Mouse (Mus musculus) T-helper 2 cell (primary cell): Measurements from ENCODE around the gene Zfp39.
"Not testable (repeated sequence)": the region's sequence is repeated elsewhere in the genome, so short reads cannot be mapped to it uniquely, and the experiment has no call there.

ENCODE experiments used
- in situ Hi-C: fragments of 300-600 bp; cut with MboI, MseI; formaldehyde crosslinking; loops from one replicate; pipeline ENCODE4 v1.15.1; 2025; ENCODE audit warnings: high pct_unique_total_duplicates

Gene Zfp39

DNA sequence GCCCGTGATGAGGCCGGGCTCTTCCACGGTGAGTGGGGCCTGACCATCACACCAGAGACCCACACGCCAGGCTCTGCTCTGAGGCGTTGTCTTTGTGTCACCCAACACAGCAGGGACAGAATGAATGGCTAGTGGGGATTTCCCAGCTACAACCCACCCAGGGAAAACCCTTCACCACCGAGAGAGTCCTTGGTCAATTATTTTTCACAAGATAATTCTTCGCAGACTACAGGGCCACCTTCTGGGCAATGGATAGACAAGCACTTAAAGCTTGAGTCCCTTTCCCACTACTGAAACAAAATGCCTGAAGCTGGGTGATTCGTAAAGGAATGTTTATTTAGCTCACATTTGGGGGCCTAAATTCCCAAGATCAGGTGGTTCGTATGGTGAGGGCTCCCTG, 18.4 kb upstream of the Zfp39 start:
- in situ Hi-C loops: no loop called here

DNA sequence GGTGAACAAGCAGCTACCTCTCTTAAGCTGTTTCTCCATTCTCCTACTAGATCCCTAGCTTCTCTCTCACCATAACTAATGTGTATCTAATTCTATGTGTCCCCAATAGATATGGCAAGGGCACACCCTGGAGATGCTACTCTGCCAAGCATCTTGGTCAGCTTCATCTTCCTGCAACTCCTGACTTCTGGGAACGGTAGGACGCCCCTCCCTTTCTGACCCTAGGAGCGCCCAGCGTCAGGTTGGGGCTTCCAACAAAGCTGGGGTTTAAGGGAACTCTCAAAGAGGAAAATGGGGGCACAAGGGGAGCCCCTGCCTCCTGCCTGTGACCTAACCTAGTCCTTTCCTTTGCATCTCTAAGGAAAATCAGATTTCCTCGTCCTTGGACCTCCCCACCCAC, 14.7 kb upstream of the Zfp39 start:
- in situ Hi-C loops: no loop called here

DNA sequence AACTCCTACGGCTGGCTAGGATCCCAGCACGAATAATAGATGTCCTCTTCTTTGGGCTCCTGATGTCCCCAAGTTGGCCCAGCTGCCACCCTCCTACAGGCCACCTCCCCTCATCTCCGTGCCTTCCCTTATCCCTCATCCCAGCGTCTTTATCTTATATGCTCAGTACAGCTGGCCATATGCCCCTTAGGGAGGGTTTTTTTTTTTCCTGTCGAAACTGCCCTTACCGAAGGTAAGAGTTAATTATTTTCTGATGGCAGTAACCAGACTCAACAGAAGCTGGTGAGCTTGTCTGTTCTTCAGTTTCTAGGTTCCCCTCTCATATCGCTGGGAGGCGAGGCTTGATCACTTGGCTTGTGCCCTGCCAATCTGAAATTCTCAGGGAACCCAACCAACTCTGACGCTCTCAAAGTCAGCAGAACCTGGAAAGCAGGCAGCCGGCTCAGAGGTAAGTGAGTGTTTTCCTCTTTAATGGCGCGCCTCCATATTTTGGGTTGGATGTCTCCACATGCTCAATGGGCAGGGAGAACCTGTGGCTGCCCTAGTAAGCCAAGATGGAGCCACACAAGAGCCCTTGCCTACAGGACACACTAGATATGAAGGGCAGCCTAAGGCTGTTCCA, 13.8 kb upstream of the Zfp39 start, which contains the start of gene Btnl10:
Btnl10 (plus strand) TSS at position 164 of the 622 bp plus-strand sequence.
- in situ Hi-C loops: no loop called here

DNA sequence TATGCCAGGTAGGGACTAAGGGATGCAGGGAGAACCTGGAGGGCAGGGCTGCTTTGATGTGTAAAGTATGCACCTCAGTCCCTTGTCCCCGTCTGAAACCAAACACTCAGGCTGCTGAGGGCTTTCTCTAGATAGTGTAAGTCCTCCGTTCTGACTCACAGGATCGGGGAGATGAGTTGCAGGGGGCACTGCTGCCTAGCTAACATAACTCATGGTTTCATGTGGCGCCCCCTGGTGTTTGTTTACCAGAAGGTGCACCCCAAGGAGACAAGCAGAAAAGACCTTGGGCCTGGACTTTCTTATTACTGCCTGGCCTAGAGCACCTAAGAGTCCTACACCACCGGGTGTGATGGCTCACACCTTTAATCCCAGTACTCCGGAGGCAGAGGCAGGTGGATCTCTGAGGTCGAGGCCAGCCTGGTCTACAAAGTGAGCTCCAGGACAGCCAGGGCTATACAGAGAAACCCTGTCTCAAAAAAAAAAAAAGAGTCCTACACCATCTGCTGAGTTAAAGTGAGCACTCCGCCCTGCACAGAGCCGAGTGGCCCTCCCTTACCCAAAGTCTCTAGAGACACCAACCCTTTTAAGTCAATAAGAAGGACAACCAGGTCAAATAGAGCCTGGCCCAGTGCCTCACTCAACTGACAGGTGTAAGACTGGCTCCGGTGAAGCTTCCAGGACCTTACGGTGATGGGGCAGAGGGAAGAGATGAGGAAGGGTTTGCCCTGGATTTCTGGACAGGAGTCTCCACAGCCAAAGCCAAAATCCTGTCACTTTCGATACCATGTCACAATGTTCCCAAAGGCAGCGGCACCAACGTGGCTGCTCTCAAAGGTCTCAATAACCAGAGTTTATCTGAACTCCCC, 13.1 kb upstream of the Zfp39 start:
- in situ Hi-C loops: no loop called here

DNA sequence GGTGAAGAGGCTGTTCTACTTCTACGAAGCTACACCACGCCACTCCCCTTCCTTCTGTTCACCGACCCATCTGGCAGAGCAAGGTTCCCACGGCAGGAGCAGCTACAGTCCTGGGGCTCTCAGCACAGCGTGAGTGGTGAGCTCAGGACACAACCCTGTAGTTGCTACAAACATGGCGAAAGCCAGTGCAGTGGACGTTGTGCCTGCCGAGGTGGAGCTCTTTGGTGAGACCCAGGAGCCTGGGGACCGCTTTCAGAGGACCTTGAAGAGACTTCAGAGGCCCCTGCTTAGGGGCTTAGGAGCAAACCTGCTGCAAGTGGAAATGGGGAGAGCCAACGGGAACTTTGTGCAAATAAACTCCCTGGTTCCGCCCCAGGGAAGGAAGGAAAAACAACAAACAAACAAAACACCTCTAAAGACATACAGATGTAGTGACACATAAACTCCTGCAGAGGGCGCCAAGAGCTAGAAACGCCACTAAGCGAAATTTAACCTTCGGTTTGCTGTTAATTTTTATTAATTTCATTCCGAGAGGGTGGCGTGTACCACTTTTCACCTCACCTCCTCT, 10.5 kb upstream of the Zfp39 start:
- in situ Hi-C loops: no loop called here

DNA sequence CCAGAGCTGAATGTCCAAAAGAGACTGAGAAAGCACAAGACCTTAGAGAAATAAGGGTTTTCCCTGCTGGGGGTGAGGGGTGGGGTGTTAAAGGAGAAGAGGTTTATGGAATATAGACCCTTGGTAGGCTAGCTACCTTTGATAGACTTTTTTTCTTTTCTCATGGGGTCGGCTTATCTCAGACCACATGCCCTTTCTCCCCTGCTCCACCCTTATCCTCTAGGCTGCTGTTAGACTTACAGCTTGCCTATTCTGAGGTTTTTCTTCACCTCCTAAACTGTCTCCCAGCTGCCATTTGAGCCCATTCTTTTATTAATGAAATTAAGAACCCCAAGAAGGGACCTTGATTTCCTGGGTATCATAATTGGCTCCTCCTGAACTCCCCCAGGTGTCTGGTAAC, 9.8 kb upstream of the Zfp39 start:
- in situ Hi-C loops: no loop called here

GRCm38 (mm10) chr11:58904838-58905237, 813 bp upstream of the Zfp39 start:
- in situ Hi-C loops: no loop called here

DNA sequence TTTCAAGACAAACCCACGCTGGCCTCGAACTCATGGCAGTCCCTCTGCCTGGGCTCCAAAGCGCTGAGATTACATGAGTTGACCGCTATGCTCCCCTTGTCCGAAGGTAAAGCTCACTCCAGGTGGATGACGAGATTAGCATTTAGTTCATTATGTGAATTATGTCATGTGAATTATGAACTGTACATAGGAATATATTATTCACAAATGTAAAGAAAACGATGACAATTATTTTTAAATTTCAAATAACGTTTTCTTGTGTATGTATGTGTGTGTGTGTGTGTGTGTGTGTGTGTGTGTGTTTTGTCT, 339 bp upstream of the Zfp39 start:
- in situ Hi-C loops: no loop called here

GRCm38 (mm10) chr11:58901080-58901479, 2.9 kb downstream of the Zfp39 start:
- in situ Hi-C loops: no loop called here

DNA sequence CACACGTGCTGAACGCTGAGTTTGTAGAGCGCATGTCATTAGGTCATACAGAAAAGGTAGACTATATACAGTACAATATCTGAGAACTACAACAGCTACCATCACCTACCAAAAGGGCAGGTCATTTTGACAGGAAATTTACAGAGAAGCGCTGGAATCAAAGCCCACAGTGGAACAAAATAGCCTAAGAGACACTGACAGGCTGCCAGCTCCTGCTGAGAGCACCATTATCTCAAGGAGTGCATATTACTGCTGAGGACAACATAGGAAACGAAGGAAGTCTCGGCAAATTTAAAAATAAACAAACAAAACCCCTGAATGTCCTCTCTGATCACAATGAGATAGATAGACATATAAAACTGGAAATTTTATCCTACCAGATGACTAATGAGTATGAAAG, 6.5 kb downstream of the Zfp39 start:
- in situ Hi-C loops: no loop called here

DNA sequence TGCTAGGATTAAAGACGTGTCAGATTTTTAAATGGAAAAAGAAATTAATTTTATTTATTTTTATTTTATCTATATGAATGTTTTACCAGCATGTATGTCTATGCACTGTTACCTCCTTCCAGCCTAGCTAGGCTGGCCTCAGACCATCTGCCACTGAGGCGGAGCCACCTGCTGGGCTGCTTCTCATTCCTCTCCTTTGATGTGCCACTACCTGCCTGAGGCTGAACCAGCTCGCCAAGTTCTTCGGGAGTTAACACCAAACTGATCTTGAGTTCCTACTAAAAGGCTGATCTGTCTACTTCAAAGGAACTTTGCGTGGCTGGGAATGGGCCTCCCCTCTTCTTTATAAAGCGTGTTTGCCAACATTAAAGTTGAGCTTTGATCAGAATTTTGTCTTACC, 9.6 kb downstream of the Zfp39 start:
- in situ Hi-C loops: no loop called here

GRCm38 (mm10) chr11:58890511-58890910, 13.5 kb downstream of the Zfp39 start:
- in situ Hi-C loops: no loop called here

DNA sequence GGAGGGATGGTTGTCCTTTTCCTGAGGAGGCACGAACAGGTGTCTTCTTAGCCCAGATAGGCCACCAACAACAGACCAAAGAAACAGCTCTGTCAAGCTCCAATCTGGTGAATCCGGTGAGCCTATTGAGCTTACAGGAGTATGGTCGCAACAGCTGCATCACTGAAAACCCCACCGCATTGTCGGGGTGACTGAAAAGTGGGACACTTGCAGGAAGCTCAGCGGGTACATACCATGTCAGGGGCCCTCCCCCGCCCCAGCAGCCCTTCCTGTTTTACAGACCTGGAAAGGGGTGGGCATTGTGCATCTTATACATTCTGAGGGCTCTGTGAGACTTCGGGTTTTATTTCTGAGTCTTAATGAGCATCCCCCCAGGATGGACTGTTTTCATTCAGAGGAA, 20.3 kb downstream of the Zfp39 start:
- in situ Hi-C loops: no loop called here

GRCm38 (mm10) chr11:58870961-58871360, 33.1 kb downstream of the Zfp39 start:
- in situ Hi-C loops: no loop called here

GRCm38 (mm10) chr11:58867954-58868330, 36.1 kb downstream of the Zfp39 start:
- in situ Hi-C loops: no loop called here

DNA sequence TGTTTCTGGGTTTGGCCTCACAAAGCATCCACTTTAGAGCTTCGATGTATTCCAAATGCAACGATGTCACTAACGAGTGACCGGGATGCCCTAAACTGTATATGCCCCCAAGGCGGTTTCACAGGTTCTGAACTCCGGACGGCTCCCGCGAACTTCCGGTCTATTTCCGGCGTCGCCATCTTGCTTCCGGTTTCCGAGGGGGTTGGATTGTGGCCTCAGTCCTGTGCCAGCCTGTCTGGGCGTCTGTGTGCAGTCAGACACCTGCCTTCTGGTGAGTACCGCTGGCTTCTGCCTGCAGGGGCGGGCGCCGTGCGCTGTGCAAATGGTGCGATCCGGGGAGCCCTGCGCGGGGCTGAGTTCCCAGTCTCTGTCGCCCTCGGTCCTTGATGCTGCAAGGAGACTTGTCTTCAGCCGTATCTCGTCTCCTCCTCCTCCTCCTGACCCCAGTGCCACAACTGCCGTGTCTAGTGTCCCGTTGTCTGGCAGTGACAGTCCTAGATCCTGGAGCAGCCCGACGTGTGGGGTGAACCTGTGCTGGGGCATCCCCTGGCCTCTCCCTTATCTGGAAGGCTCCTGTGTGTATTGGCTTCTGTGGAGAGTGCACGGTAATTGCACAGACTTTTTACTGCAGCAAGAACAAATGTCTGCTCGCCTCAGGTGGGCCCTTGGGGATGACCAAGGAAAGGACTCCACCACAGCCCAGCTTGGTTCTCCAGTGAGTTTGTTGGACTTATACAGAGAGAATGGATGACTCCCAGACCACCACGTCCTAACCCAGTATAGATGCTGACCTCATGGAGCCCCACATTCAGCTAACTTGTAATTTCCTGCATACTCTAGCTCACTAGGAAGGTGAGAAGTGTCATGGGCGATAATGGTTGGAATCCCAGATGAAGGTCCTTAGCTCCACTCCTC, 36.7 kb downstream of the Zfp39 start, which contains the start of gene 2810021J22Rik:
2810021J22Rik (plus strand) TSS at position 178 of the 915 bp plus-strand sequence.
- in situ Hi-C loops: no loop called here

DNA sequence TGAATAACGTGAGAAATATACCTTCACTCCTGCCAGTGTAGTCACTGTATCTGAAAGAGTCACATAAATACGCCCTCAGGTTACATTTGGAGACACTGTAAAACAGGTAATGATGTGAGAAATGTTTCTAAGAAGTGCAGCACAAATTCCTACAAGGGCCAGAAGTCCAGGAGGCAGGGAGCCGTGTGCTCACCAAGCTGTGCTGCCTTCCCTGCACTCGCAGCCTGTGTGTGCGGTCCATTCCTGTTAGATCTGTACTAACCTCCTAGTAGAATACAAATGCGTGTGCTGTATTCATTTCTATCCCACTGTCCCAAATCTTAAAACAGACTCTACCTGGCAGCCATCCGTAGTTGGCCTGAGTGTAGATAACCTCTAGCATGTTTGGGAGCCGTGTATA, 43.3 kb downstream of the Zfp39 start:
- in situ Hi-C loops: no loop called here

GRCm38 (mm10) chr11:58849731-58850130, 54.3 kb downstream of the Zfp39 start:
- in situ Hi-C loops: no loop called here

- in situ Hi-C loops: no loop called here
Observed at GRCm38 (mm10) chr11:58847636-58848035, 56.4 kb downstream of the Zfp39 start.

DNA sequence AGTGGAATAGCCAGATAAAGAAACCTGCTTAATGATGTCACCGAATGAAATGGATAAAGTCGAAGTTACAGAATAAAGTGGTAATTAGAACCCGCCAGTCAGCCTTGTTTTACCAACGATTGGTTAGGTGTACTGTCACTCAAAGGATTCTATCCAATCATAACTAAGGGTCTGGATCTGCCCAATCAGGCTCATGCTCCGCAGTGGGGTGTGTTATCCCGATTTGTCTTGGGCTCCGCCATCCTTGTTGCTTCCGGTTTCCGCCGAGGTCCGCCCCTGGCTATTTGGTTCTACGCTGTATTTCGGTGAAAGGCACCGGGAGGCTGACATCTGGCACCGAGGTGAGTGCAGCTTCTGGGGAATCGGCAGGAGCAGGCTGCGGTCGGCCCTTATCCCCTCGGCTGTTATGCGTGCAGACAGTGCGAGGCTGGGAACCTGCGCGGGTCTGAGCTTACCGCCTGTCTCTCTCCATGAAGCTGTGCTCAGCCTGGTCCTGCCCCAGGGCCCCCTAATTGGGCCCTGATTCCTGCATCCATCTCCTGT, 57.0 kb downstream of the Zfp39 start, which contains the start of gene Gm12258:
Gm12258 (plus strand) TSS at position 240 of the 543 bp plus-strand sequence.
- in situ Hi-C loops: no loop called here

- in situ Hi-C loops: not testable (repeated sequence)
Observed at GRCm38 (mm10) chr11:58838951-58839350, 65.1 kb downstream of the Zfp39 start, which contains the start of gene Olfr311. Olfr311 (plus strand) TSS chr11:58839251.
